Comparison of ENCODE assay signal across 10 mouse cellular contexts in genomic region chr5:64877235-64878026, GRCm38 (mm10). TPM values are rescaled to one million over a fixed set of nuclear protein-coding genes. Genes with fewer than 3 reads are reported as not detected.
A peak's percentile ranks its signal among the peaks of the same experiment; 100 is the strongest.
DNase-seq lines count a peak whose midpoint lies in the region; ATAC-seq and TF ChIP-seq lines count a peak whose summit lies in the region.
"Had no signal": no experiment of that assay in that cellular context is flagged by ENCODE, and none has a peak within 500 bp of the region (broad histone marks: within the 10 kb centered on the region; RNA-seq: fewer than 3 reads in every experiment).

No protein-coding gene starts in this region.

- intact Hi-C loops in heart, adult 2 months (cut with DNase I), result no loop called here
- intact Hi-C loops in left cerebral cortex, postnatal 10 days (cut with DNase I), result no loop called here

- no peak overlapping the region for H3K4me2 ChIP-seq in heart, embryonic 16.5 days (ENCODE audit: low read depth, low read length)
- peak overlapping the region; percentile 33 for H3K4me2 ChIP-seq in hindbrain, embryonic 15.5 days
- no peak overlapping the region for H3K4me2 ChIP-seq in neural tube, embryonic 11.5 days (ENCODE audit: low read depth)

- no peak overlapping the region for H3K4me3 ChIP-seq in heart, embryonic 16.5 days (ENCODE audit: low read length)
- H3K4me3 ChIP-seq in heart, adult 2 months, result no peak overlapping the region
- H3K4me3 ChIP-seq in hindbrain, embryonic 15.5 days, result no peak overlapping the region
- no peak overlapping the region for H3K4me3 ChIP-seq in neural tube, embryonic 11.5 days (ENCODE audit: low read depth, low read length)

- no peaks in the 10 kb centered on the region for H3K27me3 ChIP-seq in heart, embryonic 16.5 days (ENCODE audit: control insufficient read depth, insufficient read depth, low read length)
- H3K27me3 ChIP-seq in heart, adult 2 months (ENCODE audit: control insufficient read depth, insufficient read depth, low read length), result no peaks in the 10 kb centered on the region
- no peaks in the 10 kb centered on the region for H3K27me3 ChIP-seq in hindbrain, embryonic 15.5 days
- no peaks in the 10 kb centered on the region for H3K27me3 ChIP-seq in neural tube, embryonic 11.5 days (ENCODE audit: control insufficient read depth, insufficient read depth, low read length)

- ATAC-seq in heart, embryonic 16.5 days (replicated peaks; ENCODE audit: extremely low read depth, insufficient read depth, low FRiP score), result no peak
- 0 out of 2 replicates have a peak, but pooled peaks have one; percentile 19 for ATAC-seq in hindbrain, embryonic 15.5 days (ENCODE audit: low FRiP score, low read depth)
- 0 out of 2 replicates have a peak, but pooled peaks have one; percentile 36 for ATAC-seq in neural tube, embryonic 11.5 days (ENCODE audit: insufficient read depth, low FRiP score, low TSS enrichment)

- no peak overlapping the region for H3K9ac ChIP-seq in heart, embryonic 16.5 days (ENCODE audit: low read length)
- H3K9ac ChIP-seq in heart, adult 2 months (ENCODE audit: low read depth, low read length), result no peak overlapping the region
- no peak overlapping the region for H3K9ac ChIP-seq in hindbrain, embryonic 15.5 days
- H3K9ac ChIP-seq in neural tube, embryonic 11.5 days (ENCODE audit: low read length), result no peak overlapping the region
- H3K9ac ChIP-seq: liver, embryonic 14.5 days had no signal

- no peak for TF ChIP-seq POLR2A in heart, adult 2 months (IDR thresholded peaks at IDR 0.05; ENCODE audit: insufficient read depth, low read depth, low read length)

- no peaks in the 10 kb centered on the region for H3K36me3 ChIP-seq in heart, embryonic 16.5 days (ENCODE audit: control insufficient read depth, insufficient read depth)
- H3K36me3 ChIP-seq in heart, adult 2 months (ENCODE audit: control insufficient read depth, insufficient read depth, low read length), result no peaks in the 10 kb centered on the region
- H3K36me3 ChIP-seq in hindbrain, embryonic 15.5 days, result no peaks in the 10 kb centered on the region
- no peaks in the 10 kb centered on the region for H3K36me3 ChIP-seq in neural tube, embryonic 11.5 days (ENCODE audit: control insufficient read depth, insufficient read depth, low read length)

- DNase-seq in heart, adult 2 months, result no peak
- DNase-seq in embryo, embryonic 10.5 days (ENCODE audit: low spot score), result peak; percentile 69
- DNase-seq in neural tube, embryonic 11.5 days (ENCODE audit: low spot score), result peak; percentile 47
- DNase-seq in left cerebral cortex, postnatal 10 days (ENCODE audit: extremely low spot score in 1 of 2, low spot score in 2 of 2), result no peak
- DNase-seq in testis, postnatal 10 days (ENCODE audit: low spot score), result no peak
- DNase-seq in right cerebral cortex, postnatal 14 days, result no peak

- H3K27ac ChIP-seq in heart, embryonic 16.5 days (ENCODE audit: low read length), result peak overlapping the region; percentile 79
- H3K27ac ChIP-seq in heart, adult 2 months, result no peak overlapping the region
- H3K27ac ChIP-seq in hindbrain, embryonic 15.5 days (replicated peaks), result peak overlapping the region; percentile 78
- H3K27ac ChIP-seq in neural tube, embryonic 11.5 days (ENCODE audit: low read depth, low read length), result no peak overlapping the region
- H3K27ac ChIP-seq: liver, embryonic 14.5 days had no signal

- TF ChIP-seq CTCF in heart, adult 2 months (IDR thresholded peaks at IDR 0.05), result no peak

- peaks cover 31% of the 10 kb centered on the region for H3K4me1 ChIP-seq in heart, embryonic 16.5 days (ENCODE audit: control insufficient read depth, insufficient read depth, low read length)
- H3K4me1 ChIP-seq in heart, adult 2 months (ENCODE audit: control insufficient read depth, insufficient read depth, low read length), result peaks cover 2% of the 10 kb centered on the region
- peaks cover 17% of the 10 kb centered on the region for H3K4me1 ChIP-seq in hindbrain, embryonic 15.5 days (replicated peaks)
- H3K4me1 ChIP-seq in neural tube, embryonic 11.5 days (ENCODE audit: control insufficient read depth, insufficient read depth, low read length), result peaks cover 11% of the 10 kb centered on the region

- H3K79me2 ChIP-seq in heart, adult 2 months (replicated peaks; ENCODE audit: control insufficient read depth, insufficient read depth, low read length), result no peaks in the 10 kb centered on the region

- no peak for TF ChIP-seq EP300 in heart, adult 2 months (IDR thresholded peaks at IDR 0.05; ENCODE audit: insufficient read depth, low read depth, low read length)

- H3K9me3 ChIP-seq in heart, embryonic 16.5 days (replicated peaks; ENCODE audit: control insufficient read depth, low read length), result peaks cover 7% of the 10 kb centered on the region
- H3K9me3 ChIP-seq in hindbrain, embryonic 15.5 days, result no peaks in the 10 kb centered on the region
- H3K9me3 ChIP-seq in neural tube, embryonic 11.5 days (ENCODE audit: control insufficient read depth, low read length), result no peaks in the 10 kb centered on the region

- WGBS in heart, embryonic 16.5 days, result 44% methylated on average over 15 of the region's 15 CpGs
- 69% methylated on average over 15 of the region's 15 CpGs for WGBS in heart, adult 2 months
- WGBS in hindbrain, embryonic 15.5 days, result 17% methylated on average over 15 of the region's 15 CpGs
- WGBS in neural tube, embryonic 11.5 days, result 24% methylated on average over 15 of the region's 15 CpGs

RNA-seq across cellular contexts. Expression of gene Tlr1, which starts 55.9 kb away (rescaled TPM):
- polyA plus RNA-seq in heart, embryonic 16.5 days (2015; fragmentation: Nextera tagmentation; extraction: Ambion mirVana), result 0.49 and 0.81 TPM in 2 replicates
- under 1 TPM; 0.32 to 0.63 TPM for total RNA-seq in heart, adult 2 months (2021)
- 1.00 and 1.0 TPM in 2 replicates for polyA plus RNA-seq in heart, adult 2 months (2012; rRNA removed)
- polyA plus RNA-seq in hindbrain, embryonic 15.5 days (2015; fragmentation: Nextera tagmentation; extraction: Ambion mirVana), result 0.32 and 0.47 TPM in 2 replicates
- polyA plus RNA-seq in neural tube, embryonic 11.5 days (2014; fragmentation: Nextera tagmentation; extraction: Ambion mirVana), result 0.50 and 0.88 TPM in 2 replicates
- total RNA-seq in left cerebral cortex, postnatal 10 days (2021), result under 1 TPM; 0.30 to 0.32 TPM
- total RNA-seq: ES-E14 had no signal

Comparison
In these comparisons a context has a peak if more than half of its experiments do, and no peak if none do; other contexts are left out.
1. H3K27ac ChIP-seq: peak in heart, embryonic 16.5 days (single experiment) and hindbrain, embryonic 15.5 days (single experiment); none in heart, adult 2 months (single experiment) and neural tube, embryonic 11.5 days (single experiment).
2. DNase-seq: peak in embryo, embryonic 10.5 days (single experiment) and neural tube, embryonic 11.5 days (single experiment); none in heart, adult 2 months (0 of 2), left cerebral cortex, postnatal 10 days (0 of 2), testis, postnatal 10 days (single experiment) and right cerebral cortex, postnatal 14 days (single experiment).